Mouse (Mus musculus): ENCODE measurements around the gene Prrt2.

DNA sequence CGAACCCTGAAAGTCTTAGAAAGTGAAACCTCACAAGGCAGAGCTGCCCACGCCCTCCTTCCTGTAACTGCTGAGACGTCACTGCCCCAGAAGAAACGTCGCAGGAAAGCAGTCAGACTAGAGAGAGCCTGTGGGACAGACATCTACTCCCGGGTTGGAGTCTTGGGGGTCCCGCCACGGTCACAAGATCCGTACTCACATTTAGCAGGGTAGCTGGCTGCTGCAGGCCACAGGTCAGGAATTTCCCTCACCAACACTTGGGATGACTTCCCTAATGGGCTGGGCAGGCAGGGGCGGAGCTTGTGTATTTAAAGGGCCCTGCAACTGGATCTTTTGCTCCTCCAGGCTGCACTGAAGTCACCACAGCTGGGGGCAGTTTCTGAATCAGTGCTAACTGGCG, 6.7 kb downstream of the Prrt2 start, which contains the start of gene Mvp:
- TF ChIP-seq CTCF (conservative IDR thresholded peaks at IDR 0.05; ENCODE audit: low read length), result no peak
- TF ChIP-seq POU5F1 (IDR thresholded peaks at IDR 0.05; ENCODE audit: borderline replicate concordance, low read length), result no peak
